Mouse (Mus musculus) CH12.LX (cell line): Measurements from ENCODE around the gene Kcnh3. TPM values are rescaled to one million over a fixed set of nuclear protein-coding genes. Genes with fewer than 3 reads are reported as not detected.

Experiments
- DNase-seq: peaks from one replicate; pipeline ENCODE4 v3.0.0-alpha.2; 2013; ENCODE audit errors: extremely low read depth
- H3K27ac ChIP-seq: 2 replicates; pipeline ENCODE4 v1.5.1; 2012; ENCODE audit warnings: low read depth, mild to moderate bottlenecking, control low read depth, moderate library complexity; ENCODE audit not compliant: insufficient read depth
- H3K27me3 ChIP-seq: replicated peaks from 2 replicates; pipeline ENCODE3; 2012; ENCODE audit warnings: inconsistent platforms
- H3K36me3 ChIP-seq, 2 experiments: replicated peaks in 1 of 2; 2 replicates each; pipeline versions ENCODE3 to v1.6.1; 2012; ENCODE audit warnings: inconsistent platforms in 1 of 2, low read length in 1 of 2, mild to moderate bottlenecking in 1 of 2, mixed read lengths in 1 of 2, moderate library complexity in 1 of 2; ENCODE audit not compliant: control insufficient read depth in 1 of 2, insufficient read depth in 1 of 2
- H3K4me1 ChIP-seq, 2 experiments: 2 replicates each; pipeline ENCODE4 v1.6.1; 2012; ENCODE audit warnings: inconsistent platforms in 1 of 2, moderate library complexity in 1 of 2; ENCODE audit not compliant: insufficient read depth in 2 of 2, control insufficient read depth in 1 of 2
- H3K4me2 ChIP-seq: 2 replicates; pipeline ENCODE4 v1.6.1; 2012; ENCODE audit warnings: low read depth, mild to moderate bottlenecking, control low read depth; ENCODE audit not compliant: poor library complexity, insufficient read depth, severe bottlenecking
- H3K4me3 ChIP-seq, 3 experiments: fragments of 150-350 bp in 1 of 3; sonication (generic) in 1 of 3; replicated peaks in 1 of 3; 2 replicates each; pipeline versions ENCODE3 to v1.5.1; 2011 to 2012; ENCODE audit warnings: low read depth in 2 of 3, low read length in 2 of 3, mild to moderate bottlenecking in 2 of 3, moderate library complexity in 2 of 3, control low read depth in 1 of 3, improper control_type of control experiment in 1 of 3, inconsistent platforms in 1 of 3, mixed read lengths in 1 of 3; ENCODE audit not compliant: poor library complexity in 1 of 3
- H3K79me2 ChIP-seq: replicated peaks from 2 replicates; pipeline ENCODE4 v1.6.1; 2012; ENCODE audit warnings: mild to moderate bottlenecking, moderate library complexity; ENCODE audit not compliant: control insufficient read depth, poor library complexity, insufficient read depth, severe bottlenecking; ENCODE audit errors: extremely low read depth
- H3K9ac ChIP-seq: 2 replicates; pipeline ENCODE4 v1.6.1; 2012; ENCODE audit warnings: low read depth, mild to moderate bottlenecking, control low read depth, moderate library complexity; ENCODE audit not compliant: insufficient read depth
- H3K9me3 ChIP-seq: replicated peaks from 2 replicates; pipeline ENCODE3; 2012; ENCODE audit warnings: low read length, inconsistent platforms, mixed read lengths
- CTCF ChIP-seq, 2 experiments: IDR thresholded peaks in 1 of 2; conservative IDR thresholded peaks in 1 of 2; 2 replicates each; pipeline ENCODE4 v1.5.1; 2011 to 2012; ENCODE audit warnings: low read depth in 2 of 2, low read length in 2 of 2, improper control_type of control experiment in 1 of 2, inconsistent platforms in 1 of 2, mild to moderate bottlenecking in 1 of 2, moderate library complexity in 1 of 2
- E2F4 ChIP-seq: IDR thresholded peaks from 2 replicates; pipeline ENCODE4 v1.6.1; 2011; ENCODE audit warnings: low read depth, low read length, improper control_type of control experiment; ENCODE audit not compliant: insufficient replicate concordance
- ELF1 ChIP-seq: IDR thresholded peaks from 2 replicates; pipeline ENCODE4 v1.6.1; 2014; ENCODE audit warnings: low read depth, mild to moderate bottlenecking, inconsistent platforms, low read length, improper control_type of control experiment
- EP300 ChIP-seq: IDR thresholded peaks from 2 replicates; pipeline ENCODE4 v1.6.1; 2011; ENCODE audit warnings: low read length, improper control_type of control experiment
- ETS1 ChIP-seq: conservative IDR thresholded peaks from 2 replicates; pipeline ENCODE4 v1.6.1; 2012; ENCODE audit warnings: low read depth, mild to moderate bottlenecking, inconsistent platforms, low read length, improper control_type of control experiment, moderate library complexity
- GABPA ChIP-seq: IDR thresholded peaks from 2 replicates; pipeline ENCODE4 v1.6.1; 2012; ENCODE audit warnings: low read depth, low read length, improper control_type of control experiment, inconsistent platforms; ENCODE audit not compliant: insufficient replicate concordance
- HCFC1 ChIP-seq: IDR thresholded peaks from 2 replicates; pipeline ENCODE4 v1.6.1; 2012; ENCODE audit warnings: low read depth, mild to moderate bottlenecking, inconsistent platforms, low read length, improper control_type of control experiment
- IRF4 ChIP-seq: IDR thresholded peaks from 2 replicates; pipeline ENCODE4 v1.6.1; 2014; ENCODE audit warnings: low read depth, mild to moderate bottlenecking, inconsistent platforms, low read length, improper control_type of control experiment
- KAT2A ChIP-seq: IDR thresholded peaks from 2 replicates; pipeline ENCODE4 v1.6.1; 2012; ENCODE audit warnings: low read length, improper control_type of control experiment, inconsistent platforms; ENCODE audit not compliant: insufficient replicate concordance
- MAX ChIP-seq: IDR thresholded peaks from 2 replicates; pipeline ENCODE4 v1.6.1; 2011; ENCODE audit warnings: low read length, improper control_type of control experiment
- MAZ ChIP-seq: IDR thresholded peaks from 2 replicates; pipeline ENCODE4 v1.6.1; 2012; ENCODE audit warnings: low read depth, mild to moderate bottlenecking, inconsistent platforms, low read length, improper control_type of control experiment, moderate library complexity
- PAX5 ChIP-seq: IDR thresholded peaks from 2 replicates; pipeline ENCODE4 v1.6.1; 2012; ENCODE audit warnings: low read length, inconsistent platforms, mixed read lengths
- POLR2A ChIP-seq: IDR thresholded peaks from 2 replicates; pipeline ENCODE4 v1.6.1; 2011; ENCODE audit warnings: low read depth, mild to moderate bottlenecking, improper control_type of control experiment, low read length
- RAD21 ChIP-seq: IDR thresholded peaks from 2 replicates; pipeline ENCODE4 v1.6.1; 2011; ENCODE audit warnings: low read depth, mild to moderate bottlenecking, low read length, improper control_type of control experiment, moderate library complexity
- RCOR1 ChIP-seq: conservative IDR thresholded peaks from 2 replicates; pipeline ENCODE4 v1.6.1; 2012; ENCODE audit warnings: low read depth, mild to moderate bottlenecking, inconsistent platforms, low read length, improper control_type of control experiment
- SMC3 ChIP-seq: IDR thresholded peaks from 2 replicates; pipeline ENCODE4 v1.6.1; 2011; ENCODE audit warnings: low read depth, low read length, improper control_type of control experiment
- TCF12 ChIP-seq: IDR thresholded peaks from 2 replicates; pipeline ENCODE4 v1.6.1; 2014; ENCODE audit warnings: low read depth, mild to moderate bottlenecking, inconsistent platforms, low read length, improper control_type of control experiment
- ZMIZ1 ChIP-seq: IDR thresholded peaks from 2 replicates; pipeline ENCODE4 v1.6.1; 2012; ENCODE audit warnings: low read depth, mild to moderate bottlenecking, inconsistent platforms, low read length, improper control_type of control experiment
- ZNF384 ChIP-seq: IDR thresholded peaks from 2 replicates; pipeline ENCODE4 v1.6.1; 2012; ENCODE audit warnings: low read depth, low read length, improper control_type of control experiment, inconsistent platforms
- dilution Hi-C: fragments of 300-500 bp; cut with MboI; formaldehyde crosslinking; loops from 2 replicates; pipeline ENCODE4 v1.14.3; 2020; ENCODE audit warnings: low sequenced_read_pairs; ENCODE audit not compliant: extremely low pct_unique_long_range_greater_than_20kb, extremely low pct_ligation_motif_present
- in situ Hi-C: fragments of 300-500 bp; cut with MboI; formaldehyde crosslinking; loops from 3 replicates; pipeline ENCODE4 v1.14.3; 2019; ENCODE audit warnings: low sequenced_read_pairs, low pct_ligation_motif_present, low pct_unique_long_range_greater_than_20kb, mixed read lengths
- polyA plus RNA-seq: library from polyadenylated mRNA; unstranded; fragments of >175 nt; gene quantifications from 2 replicates; pipeline ENCODE4 v1.2.1, GENCODE M21; 2012; ENCODE audit warnings: low read depth; ENCODE audit not compliant: insufficient read length
- total RNA-seq, 2 experiments: library from RNA; depleted of rRNA; stranded (reverse); fragments of 300-350 nt in 1 of 2; fragments of >200 nt in 1 of 2; gene quantifications; 2 replicates each; pipeline ENCODE4 v1.2.3; 2012 to 2014

The Kcnh3 gene
- total and polyA plus RNA-seq, 3 experiments, result not detected

DNA sequence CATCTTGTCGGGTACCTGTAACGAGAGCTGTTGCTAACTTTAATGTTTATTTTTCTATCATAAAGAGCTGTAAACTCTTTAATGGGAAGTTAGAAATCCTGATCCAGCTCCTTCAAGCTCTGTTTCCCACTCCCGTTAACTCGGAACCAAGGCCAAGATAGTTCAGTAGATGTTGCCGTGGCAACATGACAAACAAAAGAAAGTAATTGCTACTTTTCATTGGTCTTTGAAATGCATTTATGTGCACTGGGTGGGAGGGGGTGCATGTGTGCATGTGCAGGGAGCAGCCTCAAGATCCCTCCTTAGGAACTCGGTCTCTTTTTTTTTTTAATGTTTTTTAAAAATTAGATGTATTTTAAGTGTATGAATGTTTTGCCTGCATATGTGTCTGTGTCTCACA lies 29.6 kb upstream of the Kcnh3 start:
- dilution Hi-C loops, result no loop called here
- Histone ChIP-seq H3K9me3 (no peaks in the 10 kb centered on the region), H3K27ac (no peak overlapping the region), H3K4me3 (no peak overlapping the region), H3K27me3 (no peaks in the 10 kb centered on the region), H3K79me2 (no peaks in the 10 kb centered on the region), H3K36me3 (peaks cover 24 to 85% of the 10 kb centered on the region in 2 experiments), H3K4me1 (no peaks in the 10 kb centered on the region), H3K9ac (no peak overlapping the region), H3K4me2 (no peak overlapping the region)
- no peak for DNase-seq
- no peak for TF ChIP-seq ZNF384
- in situ Hi-C loops, result no loop called here

DNA sequence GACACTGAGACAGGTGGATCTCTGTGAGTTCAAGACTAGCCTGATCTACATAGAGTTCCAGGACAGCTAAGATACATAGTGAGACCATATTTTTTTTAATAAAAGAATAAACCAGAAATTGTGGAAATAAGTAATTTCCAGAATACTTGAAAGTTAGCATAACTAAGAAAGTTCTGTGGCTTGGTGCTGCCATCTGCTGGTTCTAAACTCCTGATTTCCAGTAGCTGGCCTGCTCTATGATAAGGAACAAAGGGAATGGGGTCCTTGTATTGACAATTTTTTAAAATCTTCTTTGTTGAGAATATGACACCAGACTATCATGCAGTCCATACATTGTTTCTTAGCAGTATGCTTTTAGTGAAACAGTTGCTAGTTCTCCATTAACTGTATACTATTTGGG lies 25.9 kb upstream of the Kcnh3 start:
- Histone ChIP-seq H3K27me3 (no peaks in the 10 kb centered on the region), H3K36me3 (peaks cover 12 to 87% of the 10 kb centered on the region in 2 experiments), H3K4me2 (no peak overlapping the region), H3K4me3 (no peak overlapping the region), H3K79me2 (no peaks in the 10 kb centered on the region), H3K27ac (no peak overlapping the region), H3K9me3 (no peaks in the 10 kb centered on the region), H3K4me1 (no peaks in the 10 kb centered on the region), H3K9ac (no peak overlapping the region)
- no peak for DNase-seq
- in situ Hi-C loops, result no loop called here
- TF ChIP-seq PAX5 (no peak), SMC3 (peak; percentile 46; the same call in 1 of the 2 replicates), MAZ (no peak), CTCF (conservative IDR thresholded peaks at IDR 0.05 in 1 of 2, IDR thresholded peaks at IDR 0.05 in 1 of 2; ENCODE audit: low read depth in 2 of 2, low read length in 2 of 2) (peak in 1 of 2 experiments; percentile 63; a peak in 2 of 4 replicates), ZMIZ1 (no peak), RAD21 (peak; percentile 54), ZNF384 (no peak)
- dilution Hi-C loops, result no loop called here

DNA sequence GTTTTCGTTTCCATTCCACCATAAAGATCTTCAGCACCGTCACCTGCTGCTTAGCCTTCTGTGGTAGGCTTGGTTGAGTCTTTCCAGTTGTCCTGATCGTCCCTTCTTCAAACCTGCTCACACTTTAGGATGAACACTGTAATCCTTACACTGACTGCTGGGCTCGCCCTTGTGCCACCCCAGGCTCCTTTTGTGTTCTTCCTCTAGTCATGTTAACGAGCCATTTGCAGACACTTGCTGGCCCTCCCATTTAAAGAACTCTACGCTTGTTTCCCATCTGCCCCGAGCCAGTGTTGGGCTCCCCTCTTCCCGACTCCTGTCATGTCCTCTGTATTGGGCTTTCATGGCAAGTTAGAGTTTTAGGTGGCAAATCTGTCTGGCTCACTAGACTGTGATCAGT lies 18.7 kb upstream of the Kcnh3 start:
- TF ChIP-seq RCOR1, result no peak
- no peak for TF ChIP-seq SMC3
- no peak for TF ChIP-seq KAT2A
- no peak for TF ChIP-seq HCFC1
- TF ChIP-seq MAX, result no peak
- no peak for TF ChIP-seq MAZ
- no peak for TF ChIP-seq GABPA
- TF ChIP-seq ETS1, result no peak
- no peak for TF ChIP-seq POLR2A
- no peak for TF ChIP-seq E2F4
- no peak for TF ChIP-seq IRF4
- no peak for TF ChIP-seq ZNF384
- no peak for TF ChIP-seq TCF12
- no peak for TF ChIP-seq EP300
- no peak for TF ChIP-seq ELF1
- TF ChIP-seq CTCF (conservative IDR thresholded peaks at IDR 0.05 in 1 of 2, IDR thresholded peaks at IDR 0.05 in 1 of 2; ENCODE audit: low read depth in 2 of 2, low read length in 2 of 2), result no peak
- Histone ChIP-seq H3K36me3 (peaks cover 41 to 88% of the 10 kb centered on the region in 2 experiments), H3K4me2 (no peak overlapping the region), H3K27me3 (no peaks in the 10 kb centered on the region), H3K9me3 (no peaks in the 10 kb centered on the region), H3K4me1 (no peaks in the 10 kb centered on the region), H3K79me2 (no peaks in the 10 kb centered on the region), H3K27ac (no peak overlapping the region), H3K9ac (no peak overlapping the region), H3K4me3 (no peak overlapping the region)
- dilution Hi-C loops (no loop called here), in situ Hi-C loops (no loop called here)
- DNase-seq, result no peak
